In genomic region chr2:144229647-144230046, GRCm38 (mm10) we compare ENCODE assay signal across 1 mouse cellular context.
A peak's percentile ranks its signal among the peaks of the same experiment; 100 is the strongest.
TF ChIP-seq lines count a peak whose summit lies in the region.

No protein-coding gene starts in this region.

TF ChIP-seq in MEL, 35 proteins besides CTCF, POLR2A, EP300 and RAD21:
- TF ChIP-seq MYC (IDR thresholded peaks at IDR 0.05; ENCODE audit: low read depth, low read length) (peak; percentile 86; the same call in 1 of the 2 replicates), NELFE (IDR thresholded peaks at IDR 0.05; ENCODE audit: low read depth, low read length) (peak; percentile 70), CHD2 (IDR thresholded peaks at IDR 0.05; ENCODE audit: low read length) (no peak), MEF2A (IDR thresholded peaks at IDR 0.05; ENCODE audit: extremely low read depth, insufficient replicate concordance, low read depth, low read length, poor library complexity, severe bottlenecking) (no peak), HCFC1 (IDR thresholded peaks at IDR 0.05; ENCODE audit: low read depth, low read length) (peak; percentile 87), E2F4 (IDR thresholded peaks at IDR 0.05; ENCODE audit: borderline replicate concordance, low read depth, low read length) (no peak), MAFK (IDR thresholded peaks at IDR 0.05; ENCODE audit: borderline replicate concordance, low read depth, low read length) (no peak), MAX (IDR thresholded peaks at IDR 0.05; ENCODE audit: low read length) (peak; percentile 79), NRF1 (IDR thresholded peaks at IDR 0.05; ENCODE audit: insufficient read depth, low read depth, low read length, poor library complexity, severe bottlenecking) (no peak), TAL1 (IDR thresholded peaks at IDR 0.05; ENCODE audit: low read length) (no peak), TCF12 (IDR thresholded peaks at IDR 0.05; ENCODE audit: low read depth, low read length) (peak; percentile 17; the same call in 1 of the 2 replicates), ZC3H11A (IDR thresholded peaks at IDR 0.05; ENCODE audit: low read depth, low read length) (no peak), SIN3A (IDR thresholded peaks at IDR 0.05; ENCODE audit: low read length) (0 out of 2 replicates have a peak, but pooled peaks have one; percentile 48), ZMIZ1 (IDR thresholded peaks at IDR 0.05; ENCODE audit: low read depth, low read length) (no peak; the same call in 1 of the 2 replicates), BHLHE40 (IDR thresholded peaks at IDR 0.05; ENCODE audit: borderline replicate concordance, low read depth, low read length) (peak; percentile 89), MYB (IDR thresholded peaks at IDR 0.05; ENCODE audit: low read depth, low read length) (no peak), ELF1 (IDR thresholded peaks at IDR 0.05; ENCODE audit: low read depth, low read length) (no peak), KAT2A (conservative IDR thresholded peaks at IDR 0.05; ENCODE audit: low read depth, low read length) (no peak; the same call in 1 of the 2 replicates), JUND (IDR thresholded peaks at IDR 0.05; ENCODE audit: low read depth, low read length) (no peak), ZKSCAN1 (IDR thresholded peaks at IDR 0.05; ENCODE audit: low read depth, low read length) (no peak), RCOR1 (IDR thresholded peaks at IDR 0.05; ENCODE audit: low read depth, low read length) (no peak), GATA1 (IDR thresholded peaks at IDR 0.05; ENCODE audit: low read depth, low read length) (0 out of 2 replicates have a peak, but pooled peaks have one; percentile 11), POLR2AphosphoS2 (IDR thresholded peaks at IDR 0.05; ENCODE audit: low read length) (no peak; the same call in 1 of the 2 replicates), ETS1 (IDR thresholded peaks at IDR 0.05; ENCODE audit: low read depth, low read length) (no peak), CHD1 (IDR thresholded peaks at IDR 0.05; ENCODE audit: low read depth, low read length) (no peak), MXI1 (IDR thresholded peaks at IDR 0.05; ENCODE audit: low read depth, low read length) (peak; percentile 89), USF2 (IDR thresholded peaks at IDR 0.05; ENCODE audit: borderline replicate concordance in 1 of 2, insufficient read depth in 1 of 2, low read depth in 1 of 2, low read length in 2 of 2) (no peak), UBTF (IDR thresholded peaks at IDR 0.05; ENCODE audit: borderline replicate concordance, insufficient read depth, low read depth, low read length) (no peak), POLR2AphosphoS5 (IDR thresholded peaks at IDR 0.05; ENCODE audit: borderline replicate concordance, low read depth, low read length) (no peak), SMC3 (IDR thresholded peaks at IDR 0.05; ENCODE audit: low read depth, low read length) (no peak), GABPA (IDR thresholded peaks at IDR 0.05; ENCODE audit: low read depth, low read length) (no peak), MAZ (IDR thresholded peaks at IDR 0.05; ENCODE audit: low read depth, low read length) (no peak), ZNF384 (IDR thresholded peaks at IDR 0.05; ENCODE audit: low read depth, low read length) (no peak), TBP (IDR thresholded peaks at IDR 0.05; ENCODE audit: low read depth, low read length) (peak; percentile 78), USF1 (IDR thresholded peaks at IDR 0.05; ENCODE audit: low read depth, low read length) (peak; percentile 79)
